Mouse (Mus musculus) neural tube, embryonic 11.5 days (tissue): ENCODE data around the gene Serpina3n. TPM values are rescaled to one million over a fixed set of nuclear protein-coding genes. Genes with fewer than 3 reads are reported as not detected.
"Not testable (repeated sequence)": the region's sequence is repeated elsewhere in the genome, so short reads cannot be mapped to it uniquely, and the experiment has no call there.

ENCODE experiments used
- ATAC-seq: fragments of 200-750 bp; cut with Nextera tagmentation; 2 replicates; pipeline ENCODE4 v1.8.0; 2017; ENCODE audit warnings: moderate number of reproducible peaks, mild to moderate bottlenecking, moderate TSS enrichment, moderate library complexity; ENCODE audit not compliant: insufficient read depth, low FRiP score, low TSS enrichment
- DNase-seq: peaks from one replicate; pipeline ENCODE4 v3.0.0-alpha.2; 2015; ENCODE audit warnings: low spot score
- H3K27ac ChIP-seq: fragments of 300-500 bp; sonication (generic); 2 replicates; pipeline ENCODE4 v1.5.1; 2014; ENCODE audit warnings: low read depth, mild to moderate bottlenecking, low read length
- H3K27me3 ChIP-seq: fragments of 300-500 bp; sonication (generic); 2 replicates; pipeline ENCODE4 v1.6.1; 2014; ENCODE audit warnings: mild to moderate bottlenecking, low read length, mixed read lengths; ENCODE audit not compliant: control insufficient read depth, insufficient read depth
- H3K36me3 ChIP-seq: fragments of 300-500 bp; sonication (generic); 2 replicates; pipeline ENCODE4 v1.6.1; 2014; ENCODE audit warnings: mild to moderate bottlenecking, low read length, moderate library complexity, mixed read lengths; ENCODE audit not compliant: control insufficient read depth, insufficient read depth
- H3K4me1 ChIP-seq: fragments of 300-500 bp; sonication (generic); 2 replicates; pipeline ENCODE4 v1.6.1; 2014; ENCODE audit warnings: low read length, mixed read lengths; ENCODE audit not compliant: control insufficient read depth, insufficient read depth
- H3K4me2 ChIP-seq: fragments of 300-500 bp; sonication (generic); 2 replicates; pipeline ENCODE4 v1.6.1; 2014; ENCODE audit warnings: low read depth, mild to moderate bottlenecking, moderate library complexity
- H3K4me3 ChIP-seq: fragments of 300-500 bp; sonication (generic); 2 replicates; pipeline ENCODE4 v1.5.1; 2014; ENCODE audit warnings: low read depth, low read length
- H3K9ac ChIP-seq: fragments of 300-500 bp; sonication (generic); 2 replicates; pipeline ENCODE4 v1.6.1; 2014; ENCODE audit warnings: mild to moderate bottlenecking, low read length
- H3K9me3 ChIP-seq: fragments of 300-500 bp; sonication (generic); 2 replicates; pipeline ENCODE4 v1.6.1; 2016; ENCODE audit warnings: low read length; ENCODE audit not compliant: control insufficient read depth
- WGBS: fragments of 180-500 bp; shearing (Covaris S2); extraction: QIAGEN DNeasy Blood & Tissue Kit; methylation state at CpG from one replicate; pipeline ENCODE4 v1.1.7; 2014; 5-methylcytosine and 5-hydroxymethylcytosine counted together
- polyA plus RNA-seq: library from polyadenylated mRNA; unstranded; fragments of >200 nt; fragmentation: Nextera tagmentation; extraction: Ambion mirVana; gene quantifications from 2 replicates; pipeline ENCODE4 v1.2.1, GENCODE M21; 2014

The Serpina3n gene
- polyA plus RNA-seq, 1 experiment from 2014 or later, result not detected

DNA sequence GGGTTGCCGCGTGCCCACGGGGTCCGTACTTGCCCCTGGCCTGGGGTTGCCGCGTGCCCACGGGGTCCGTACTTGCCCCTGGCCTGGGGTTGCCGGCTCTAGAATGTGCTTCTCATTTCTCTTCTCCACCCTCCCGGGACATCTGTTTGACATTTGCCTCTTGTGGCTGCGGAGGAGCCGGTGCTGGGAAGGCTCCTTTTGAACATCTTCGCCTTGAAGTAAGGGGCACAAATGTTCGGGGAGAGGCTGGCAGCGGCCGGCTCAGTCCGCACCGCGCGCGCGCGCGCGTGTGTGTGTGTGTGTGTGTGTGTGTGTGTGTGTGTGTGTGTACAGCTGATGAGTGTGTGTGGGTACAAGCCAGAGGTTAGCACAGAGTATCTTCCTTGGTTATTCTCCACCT, 40.5 kb downstream of the Serpina3n start:
- not testable (repeated sequence) for H3K9me3 ChIP-seq, H3K36me3 ChIP-seq, H3K9ac ChIP-seq, H3K4me3 ChIP-seq, H3K4me1 ChIP-seq, H3K27me3 ChIP-seq, H3K27ac ChIP-seq, DNase-seq, ATAC-seq, H3K4me2 ChIP-seq
- WGBS, result 85% methylated on average over 24 of the region's 25 CpGs

- H3K9ac ChIP-seq, result no peak overlapping the region
- WGBS, result 30% methylated on average over 13 of the region's 13 CpGs
- DNase-seq (peak; percentile 58), ATAC-seq (no peak)
- H3K4me3 ChIP-seq, result no peak overlapping the region
- no peak overlapping the region for H3K4me2 ChIP-seq
- no peaks in the 10 kb centered on the region for H3K27me3 ChIP-seq
- no peaks in the 10 kb centered on the region for H3K9me3 ChIP-seq
- no peaks in the 10 kb centered on the region for H3K36me3 ChIP-seq
- no peaks in the 10 kb centered on the region for H3K4me1 ChIP-seq
- no peak overlapping the region for H3K27ac ChIP-seq
Observed at GRCm38 (mm10) chr12:104448099-104448498, 41.6 kb downstream of the Serpina3n start.

DNA sequence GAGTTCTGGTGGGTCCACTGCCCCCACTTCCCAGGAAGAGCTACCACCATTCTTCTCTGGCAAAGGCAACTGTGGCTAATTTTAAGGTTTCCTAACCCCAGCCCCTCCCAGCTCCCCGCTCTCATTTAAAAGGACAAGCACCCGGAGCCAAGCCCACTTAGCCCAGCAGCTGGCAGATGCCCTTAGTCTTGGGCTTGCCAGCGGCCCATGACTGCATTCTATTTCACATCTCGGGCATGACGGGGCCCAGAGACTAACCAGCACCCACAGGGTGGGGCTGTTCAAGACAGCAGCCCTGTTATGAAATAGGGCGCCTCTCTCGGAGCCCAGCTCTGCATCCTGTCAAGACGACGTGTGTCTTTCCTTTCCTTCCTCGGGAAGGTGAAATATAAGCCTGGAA, 43.7 kb downstream of the Serpina3n start:
- Histone ChIP-seq H3K36me3 (no peaks in the 10 kb centered on the region), H3K4me3 (no peak overlapping the region), H3K27ac (no peak overlapping the region), H3K4me2 (no peak overlapping the region), H3K4me1 (no peaks in the 10 kb centered on the region), H3K9ac (no peak overlapping the region), H3K9me3 (no peaks in the 10 kb centered on the region), H3K27me3 (no peaks in the 10 kb centered on the region)
- DNase-seq (no peak), ATAC-seq (no peak)
- 77% methylated on average over 10 of the region's 10 CpGs for WGBS

- Histone ChIP-seq H3K9me3 (no peaks in the 10 kb centered on the region), H3K27me3 (no peaks in the 10 kb centered on the region), H3K9ac (no peak overlapping the region), H3K36me3 (no peaks in the 10 kb centered on the region), H3K4me3 (no peak overlapping the region), H3K4me2 (no peak overlapping the region), H3K27ac (no peak overlapping the region), H3K4me1 (no peaks in the 10 kb centered on the region)
- 53% methylated on average over 1 of the region's 1 CpGs for WGBS
- DNase-seq (no peak), ATAC-seq (no peak)
Observed at GRCm38 (mm10) chr12:104453002-104453401, 46.5 kb downstream of the Serpina3n start.

GRCm38 (mm10) chr12:104459377-104459776, 52.8 kb downstream of the Serpina3n start:
- no peaks in the 10 kb centered on the region for H3K4me1 ChIP-seq
- H3K27me3 ChIP-seq, result no peaks in the 10 kb centered on the region
- no peak overlapping the region for H3K27ac ChIP-seq
- DNase-seq (no peak), ATAC-seq (no peak)
- no peaks in the 10 kb centered on the region for H3K9me3 ChIP-seq
- H3K9ac ChIP-seq, result no peak overlapping the region
- no peak overlapping the region for H3K4me3 ChIP-seq
- 69% methylated on average over 6 of the region's 6 CpGs for WGBS
- H3K36me3 ChIP-seq, result no peaks in the 10 kb centered on the region
- H3K4me2 ChIP-seq, result no peak overlapping the region

DNA sequence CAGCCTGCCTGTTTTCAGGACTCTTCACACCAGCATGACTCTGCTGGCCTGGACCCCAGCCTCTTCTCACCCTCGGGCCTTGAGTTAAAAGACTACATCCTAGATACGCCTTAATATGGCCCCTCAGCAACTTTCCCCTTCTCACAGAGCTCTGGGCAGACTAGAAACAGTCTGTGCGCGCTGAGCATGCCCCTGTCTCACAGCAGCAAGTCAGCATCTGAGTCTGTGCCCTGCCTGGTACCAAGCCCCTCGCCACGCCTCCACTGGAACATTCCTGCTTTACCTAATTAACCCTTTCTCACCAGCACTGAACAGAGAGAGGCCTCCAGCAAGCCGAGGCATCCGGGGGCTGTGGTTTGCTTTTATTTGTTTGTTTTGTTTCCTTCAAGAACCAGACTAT, 54.8 kb downstream of the Serpina3n start:
- DNase-seq, result no peak
- no peak overlapping the region for H3K9ac ChIP-seq

More for the DNA sequence above, 54.8 kb downstream of the Serpina3n start:
- Histone ChIP-seq H3K36me3 (no peaks in the 10 kb centered on the region), H3K27ac (no peak overlapping the region), H3K4me1 (no peaks in the 10 kb centered on the region; the same call in 1 of the 2 replicates), H3K4me3 (no peak overlapping the region), H3K27me3 (0 out of 2 replicates have a peak, but pooled peaks cover 2% of the 10 kb centered on the region), H3K4me2 (no peak overlapping the region), H3K9me3 (no peaks in the 10 kb centered on the region)
- ATAC-seq, result no peak
- 24% methylated on average over 8 of the region's 8 CpGs for WGBS

Other genes starting within 250 kb of the Serpina3n start
- gene Serpina3f, start 192.2 kb upstream of the Serpina3n start, polyA plus RNA-seq, result not detected in 2 replicates
- gene Serpina3g, start 170.5 kb upstream of the Serpina3n start, polyA plus RNA-seq, result 0.33 and 1.3 TPM in 2 replicates
- gene Serpina3i, start 143.6 kb upstream of the Serpina3n start, polyA plus RNA-seq, result 0.13 TPM in 1 of 2 replicates, not detected in the other
- gene Serpina3j, start 92.2 kb upstream of the Serpina3n start, polyA plus RNA-seq, result not detected in 2 replicates
- not detected in 2 replicates for gene Serpina3k, start 68.2 kb upstream of the Serpina3n start, polyA plus RNA-seq
- not detected in 2 replicates for gene Serpina3m, start 68.2 kb upstream of the Serpina3n start, polyA plus RNA-seq
- 0.38 and 0.54 TPM in 2 replicates for gene Gsc, start 66.6 kb downstream of the Serpina3n start, polyA plus RNA-seq